Mouse (Mus musculus) brain, adult 2 months (tissue): Measurements from ENCODE around the gene Itpr2.
A peak's percentile ranks its signal among the peaks of the same experiment; 100 is the strongest.

Experiments
- DNase-seq: peaks from one replicate; pipeline ENCODE4 v3.0.0; 2011; ENCODE audit warnings: low read depth, low spot score

Gene Itpr2

DNA sequence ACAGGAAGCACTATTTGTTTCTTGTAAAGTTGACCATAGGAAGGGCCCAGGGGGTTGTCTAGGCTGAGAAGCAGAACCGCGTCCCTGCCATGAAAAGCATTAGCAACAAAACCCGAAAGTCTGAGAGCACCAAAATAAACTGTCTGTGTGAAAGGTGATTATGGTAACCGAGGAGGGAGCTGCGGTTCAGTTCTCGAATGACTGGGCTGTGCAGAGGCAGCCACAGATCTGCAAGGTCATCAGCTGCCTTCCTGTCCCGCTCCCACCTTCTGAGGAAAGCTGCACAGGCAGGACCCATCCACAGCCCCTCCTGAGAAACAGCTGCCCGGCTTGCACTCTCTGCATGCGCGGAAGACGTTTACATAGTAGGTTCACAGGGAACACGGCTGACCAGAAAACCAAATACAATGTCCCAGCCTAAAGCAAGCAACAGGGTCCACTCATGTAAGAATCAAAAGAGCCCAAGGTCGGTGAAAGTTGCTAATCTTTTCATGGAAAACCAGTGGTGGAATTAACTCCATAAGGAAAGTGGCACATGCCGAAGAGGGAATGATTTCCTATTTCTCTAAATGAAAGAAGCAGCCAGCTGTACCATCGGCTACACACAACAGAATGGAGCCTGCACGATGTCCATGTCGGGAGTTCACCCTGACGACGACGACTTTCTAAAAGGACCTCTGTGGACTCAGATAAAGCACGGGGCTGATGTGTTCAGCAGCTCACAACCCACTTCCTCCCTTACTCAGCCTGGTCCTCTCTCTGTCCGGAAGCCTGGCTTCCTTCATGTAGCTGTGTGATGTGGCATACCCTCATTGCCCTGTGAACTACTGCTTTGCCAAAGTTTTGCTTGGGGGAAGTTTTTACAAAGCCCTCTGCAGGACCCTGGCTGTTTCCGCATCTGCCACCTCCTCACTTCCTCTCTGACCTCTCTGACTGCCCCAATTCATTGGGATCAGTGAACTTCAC lies 280.4 kb downstream of the Itpr2 start:
- peak; percentile 61 for DNase-seq

GRCm38 (mm10) chr6:146220071-146220470 lies 282.0 kb downstream of the Itpr2 start:
- no peak for DNase-seq

- no peak for DNase-seq
Measured at GRCm38 (mm10) chr6:146219534-146219933, 282.5 kb downstream of the Itpr2 start.

GRCm38 (mm10) chr6:146215302-146215701 lies 286.7 kb downstream of the Itpr2 start:
- DNase-seq: no peak

DNA sequence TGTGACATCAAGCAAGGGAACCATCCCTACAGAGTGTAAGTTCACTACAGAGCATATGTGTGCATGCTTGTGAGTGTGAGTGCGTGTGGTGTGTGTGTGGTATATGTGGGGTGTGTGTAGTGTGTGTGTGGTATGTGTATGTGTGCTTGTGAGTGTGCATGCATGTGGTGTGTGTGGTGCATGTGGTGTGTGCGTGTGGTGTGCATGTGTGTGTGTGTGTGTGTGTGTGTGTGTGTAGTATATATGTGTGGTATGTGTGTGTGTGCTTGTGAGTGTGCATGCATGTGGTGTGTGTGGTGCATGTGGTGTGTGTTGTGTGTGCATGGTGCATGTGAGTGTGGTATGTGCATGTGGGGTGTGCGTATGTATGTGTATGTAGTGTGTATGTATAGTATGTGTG lies 289.7 kb downstream of the Itpr2 start:
- no peak for DNase-seq

GRCm38 (mm10) chr6:146211233-146211632 lies 290.8 kb downstream of the Itpr2 start:
- no peak for DNase-seq

DNA sequence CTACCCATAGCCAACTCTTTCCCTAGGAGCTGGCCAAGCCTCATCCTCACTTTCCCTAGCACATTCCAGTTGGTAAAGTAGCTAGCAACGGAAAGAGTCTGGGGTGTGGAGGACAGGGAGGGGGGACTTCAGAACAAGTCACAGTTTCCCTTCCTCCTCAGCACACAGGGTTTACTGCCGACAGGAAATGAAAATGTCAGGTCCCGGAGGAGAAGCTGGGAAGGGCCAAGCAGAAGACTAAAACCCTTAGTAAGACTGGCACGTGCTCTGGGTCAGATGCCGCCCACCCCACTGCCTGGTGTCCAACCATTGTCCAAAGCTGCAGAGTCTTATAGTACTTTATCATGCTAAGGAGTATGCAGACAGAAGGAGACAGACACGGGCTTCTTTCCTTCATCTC lies 293.0 kb downstream of the Itpr2 start:
- peak; percentile 45 for DNase-seq

DNA sequence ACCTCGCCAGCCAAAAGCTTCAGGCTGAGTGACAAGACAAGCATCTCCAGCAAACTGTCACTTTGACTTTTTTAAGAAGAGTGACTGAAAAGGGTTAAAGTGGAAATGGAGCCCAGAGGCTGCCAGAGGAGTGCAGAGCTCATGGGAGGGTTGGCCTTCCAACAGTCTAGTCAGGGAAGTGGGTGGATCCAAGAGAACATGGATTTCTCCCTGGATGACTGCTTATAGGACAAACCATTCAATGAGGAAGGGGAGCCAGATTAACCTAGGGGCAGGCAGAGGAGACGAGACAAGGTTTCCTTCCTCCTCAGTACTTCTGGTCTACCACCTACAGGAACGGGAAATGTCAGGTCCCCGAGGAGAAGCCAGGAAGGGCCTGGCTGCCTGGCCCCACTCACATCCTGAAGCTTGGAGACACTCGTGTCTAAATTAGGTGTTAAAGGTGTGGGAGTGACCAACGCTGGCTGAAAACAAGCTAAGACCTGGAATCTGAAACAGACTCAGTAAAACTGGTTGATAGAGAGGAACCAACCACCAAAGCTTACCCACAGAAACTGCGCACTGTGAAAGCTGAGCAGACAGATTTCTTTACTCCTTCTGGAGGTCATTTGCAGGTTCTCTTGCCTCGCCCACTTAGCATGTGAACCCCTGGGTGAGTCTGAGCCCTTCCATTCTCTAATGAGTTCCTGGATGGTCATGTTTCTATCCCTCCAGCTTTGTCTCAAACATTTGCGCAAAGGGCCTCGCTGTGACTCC lies 294.6 kb downstream of the Itpr2 start:
- no peak for DNase-seq

DNA sequence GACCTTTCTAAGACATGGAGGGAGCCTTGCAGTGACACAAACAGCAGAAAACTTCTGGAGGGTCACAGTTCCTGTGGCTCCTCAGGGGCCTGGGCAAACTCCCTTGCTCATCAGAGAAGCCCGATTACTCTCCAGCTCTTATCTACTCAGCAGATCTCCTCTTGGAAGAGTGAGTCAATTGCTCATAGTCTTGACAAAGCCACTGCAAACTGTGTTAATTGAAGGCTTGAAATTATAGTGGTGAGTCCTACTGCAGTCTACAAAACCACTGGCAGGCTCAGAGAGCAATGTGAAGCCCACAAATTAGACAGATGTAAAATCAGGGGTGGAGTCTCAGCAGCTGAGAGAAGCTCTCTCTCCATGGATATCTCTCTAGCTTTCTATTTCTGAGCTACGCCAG lies 296.9 kb downstream of the Itpr2 start:
- peak; percentile 70 for DNase-seq

DNA sequence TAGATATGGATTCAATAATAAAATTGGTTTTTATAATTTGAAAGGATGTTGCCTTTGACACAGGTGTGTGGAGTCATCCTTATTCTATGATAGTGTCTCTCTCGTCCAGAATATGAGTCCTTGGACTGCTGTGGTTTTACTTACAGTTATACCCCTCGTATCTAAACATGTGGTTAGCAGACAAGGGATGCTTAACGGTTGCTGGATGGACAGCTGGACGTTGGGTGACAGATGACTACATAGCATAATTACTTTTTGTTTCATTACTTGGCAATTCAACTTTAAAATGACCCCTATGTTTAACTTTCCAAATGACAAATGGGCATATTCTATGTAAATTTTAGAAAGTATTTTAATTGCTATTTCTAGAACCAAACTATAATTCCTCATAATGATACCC lies 297.6 kb downstream of the Itpr2 start:
- no peak for DNase-seq

DNA sequence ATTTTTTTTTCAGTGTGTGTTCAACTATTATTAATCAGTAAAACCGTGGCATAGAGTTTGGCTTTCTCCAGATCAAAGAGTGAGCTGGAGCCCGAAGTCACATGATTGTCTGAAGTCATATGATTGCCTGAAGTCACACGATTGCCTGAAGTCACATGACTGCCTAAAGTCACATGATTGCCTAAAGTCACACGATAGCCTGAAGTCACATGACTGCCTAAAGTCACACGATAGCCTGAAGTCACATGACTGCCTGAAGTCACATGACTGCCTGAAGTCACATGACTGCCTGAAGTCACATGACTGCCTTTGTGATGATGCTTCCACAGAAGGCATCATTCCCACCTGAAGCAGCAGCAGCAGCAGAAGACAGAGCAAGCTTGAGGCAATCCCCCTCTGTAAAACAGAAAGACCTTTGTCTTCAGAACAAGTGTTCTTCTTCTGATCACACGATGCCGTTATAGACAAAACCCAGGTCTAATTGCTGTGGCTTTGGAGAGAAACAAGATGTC lies 304.1 kb downstream of the Itpr2 start:
- no peak for DNase-seq

GRCm38 (mm10) chr6:146196701-146197100 lies 305.3 kb downstream of the Itpr2 start:
- no peak for DNase-seq

DNA sequence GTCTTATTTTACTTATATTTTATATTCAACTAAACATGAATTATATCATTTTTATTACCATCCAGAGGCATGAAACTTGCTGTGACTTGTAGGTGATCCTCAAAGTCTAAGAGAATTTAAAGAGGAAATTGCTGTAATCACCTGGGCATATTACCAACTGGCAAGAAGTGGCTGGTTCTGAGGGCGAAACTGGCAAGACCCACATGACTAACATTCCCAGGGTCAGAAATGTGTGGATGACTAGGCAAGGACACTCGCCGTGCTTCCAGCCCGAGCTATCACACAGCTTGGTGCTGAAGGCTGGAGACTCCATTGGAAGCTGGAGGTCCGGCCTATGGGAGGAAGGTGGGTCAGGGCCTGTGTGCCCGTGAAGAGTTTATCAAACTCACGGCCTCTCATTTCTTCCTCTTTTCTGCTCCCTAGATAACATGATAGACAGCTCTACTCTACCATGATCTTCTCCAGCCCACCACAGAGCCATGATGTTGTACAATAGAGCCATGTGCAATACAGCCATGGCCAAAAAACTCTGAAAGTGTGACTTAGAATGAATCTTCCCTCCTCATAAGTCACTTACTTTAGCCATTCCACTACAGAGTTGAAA lies 306.1 kb downstream of the Itpr2 start:
- DNase-seq: no peak

GRCm38 (mm10) chr6:146191931-146192330 lies 310.1 kb downstream of the Itpr2 start:
- DNase-seq: no peak

- no peak for DNase-seq
Measured at GRCm38 (mm10) chr6:146190006-146190405, 312.0 kb downstream of the Itpr2 start.

- no peak for DNase-seq
Measured at GRCm38 (mm10) chr6:146185532-146185931, 316.5 kb downstream of the Itpr2 start.

DNA sequence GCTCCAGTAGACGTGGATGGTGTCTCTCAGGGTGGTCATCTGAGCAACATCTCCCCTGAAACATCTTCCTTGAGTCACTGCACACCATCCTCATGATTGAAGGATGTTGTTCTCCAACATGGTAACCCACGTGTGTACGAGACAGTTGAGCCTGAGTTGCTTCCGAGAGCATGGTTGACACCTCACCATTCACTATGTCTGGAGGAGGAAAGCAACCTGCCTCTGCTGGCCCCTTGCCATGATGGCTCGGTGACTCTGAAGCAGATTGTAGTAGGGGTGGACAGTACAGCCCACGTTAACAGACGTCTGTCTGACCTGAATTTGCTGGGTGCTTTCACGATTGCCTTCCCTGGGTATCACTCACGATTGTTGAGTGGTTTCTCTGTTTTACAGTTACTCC lies 317.3 kb downstream of the Itpr2 start:
- DNase-seq: peak; percentile 30

GRCm38 (mm10) chr6:146174644-146175250 lies 327.3 kb downstream of the Itpr2 start:
- no peak for DNase-seq

- DNase-seq: peak; percentile 45
Measured at GRCm38 (mm10) chr6:146170603-146171051, 331.4 kb downstream of the Itpr2 start.

GRCm38 (mm10) chr6:146167207-146167606 lies 334.8 kb downstream of the Itpr2 start:
- DNase-seq: no peak

- DNase-seq: no peak
Measured at GRCm38 (mm10) chr6:146159641-146160040, 342.4 kb downstream of the Itpr2 start.
